Mouse (Mus musculus) ES-Bruce4 (cell line): ENCODE data around the gene Ankrd33. TPM values are rescaled to one million over a fixed set of nuclear protein-coding genes. Genes with fewer than 3 reads are reported as not detected.

Experiments used
- H3K27ac ChIP-seq: 2 replicates; pipeline ENCODE4 v1.5.1; 2012; ENCODE audit warnings: low read length, inconsistent platforms; ENCODE audit not compliant: insufficient read depth
- H3K27me3 ChIP-seq: 2 replicates; pipeline ENCODE4 v1.6.1; 2012; ENCODE audit warnings: mild to moderate bottlenecking, low read length, inconsistent platforms; ENCODE audit not compliant: control insufficient read depth, poor library complexity, insufficient read depth, severe bottlenecking
- H3K36me3 ChIP-seq: 2 replicates; pipeline ENCODE4 v1.6.1; 2012; ENCODE audit warnings: inconsistent platforms, mild to moderate bottlenecking, low read length, moderate library complexity; ENCODE audit not compliant: control insufficient read depth, poor library complexity, insufficient read depth, severe bottlenecking
- H3K4me1 ChIP-seq: one replicate; pipeline ENCODE4 v1.8.1; 2011; ENCODE audit warnings: low read length; ENCODE audit not compliant: control insufficient read depth, insufficient read depth
- H3K4me3 ChIP-seq: 2 replicates; pipeline ENCODE4 v1.5.1; 2011; ENCODE audit warnings: low read depth, mild to moderate bottlenecking, low read length
- H3K9ac ChIP-seq: 2 replicates; pipeline ENCODE4 v1.6.1; 2012; ENCODE audit warnings: low read depth, mild to moderate bottlenecking, inconsistent platforms; ENCODE audit not compliant: poor library complexity, severe bottlenecking
- H3K9me3 ChIP-seq: replicated peaks from 2 replicates; pipeline ENCODE4 v1.6.1; 2012; ENCODE audit warnings: mild to moderate bottlenecking, low read length, inconsistent platforms; ENCODE audit not compliant: control insufficient read depth, poor library complexity, insufficient read depth, severe bottlenecking
- CTCF ChIP-seq: IDR thresholded peaks from one replicate; pipeline ENCODE4 v1.8.1; 2011; ENCODE audit warnings: low read depth, low read length
- EP300 ChIP-seq: IDR thresholded peaks from 2 replicates; pipeline ENCODE4 v1.6.1; 2011; ENCODE audit warnings: low read depth, low read length; ENCODE audit not compliant: insufficient read depth
- POLR2A ChIP-seq: IDR thresholded peaks from one replicate; pipeline ENCODE4 v1.8.1; 2011; ENCODE audit warnings: low read length; ENCODE audit not compliant: insufficient read depth
- polyA plus RNA-seq: library from polyadenylated mRNA; stranded (reverse); fragments of >200 nt; gene quantifications from 2 replicates; pipeline ENCODE4 v1.2.4, GENCODE M21; 2011; ENCODE audit warnings: low read depth; ENCODE audit not compliant: missing spikeins, insufficient read depth, insufficient read length

Gene Ankrd33
- polyA plus RNA-seq, 1 experiment = not detected

DNA sequence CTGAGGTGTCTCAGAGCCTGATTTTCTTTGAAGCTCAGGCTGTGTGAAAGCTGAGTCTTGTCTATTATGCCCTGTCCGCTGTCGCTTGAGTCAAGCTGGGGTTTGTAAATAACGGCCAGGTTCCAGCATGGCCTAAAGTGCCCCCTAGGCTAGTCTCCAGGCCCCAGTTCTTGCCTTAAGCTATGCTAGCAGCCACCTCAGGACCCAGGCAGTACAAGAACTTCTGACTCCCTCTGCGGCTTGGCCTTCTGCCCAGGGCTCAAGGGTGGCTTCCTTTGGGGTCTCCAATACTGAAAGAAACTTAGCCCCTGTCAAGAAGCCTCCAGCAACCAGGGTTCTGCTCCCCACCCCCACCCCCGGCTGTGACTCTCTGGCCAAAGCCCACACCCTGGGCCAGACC, 28.6 kb downstream of the Ankrd33 start:
- no peaks in the 10 kb centered on the region for H3K27me3 ChIP-seq
- H3K4me1 ChIP-seq = peaks cover 11% of the 10 kb centered on the region
- H3K9me3 ChIP-seq = no peaks in the 10 kb centered on the region
- no peak overlapping the region for H3K4me3 ChIP-seq
- H3K9ac ChIP-seq = no peak overlapping the region
- no peak for TF ChIP-seq CTCF
- no peak for TF ChIP-seq POLR2A
- TF ChIP-seq EP300 = no peak
- H3K36me3 ChIP-seq = no peaks in the 10 kb centered on the region
- no peak overlapping the region for H3K27ac ChIP-seq

DNA sequence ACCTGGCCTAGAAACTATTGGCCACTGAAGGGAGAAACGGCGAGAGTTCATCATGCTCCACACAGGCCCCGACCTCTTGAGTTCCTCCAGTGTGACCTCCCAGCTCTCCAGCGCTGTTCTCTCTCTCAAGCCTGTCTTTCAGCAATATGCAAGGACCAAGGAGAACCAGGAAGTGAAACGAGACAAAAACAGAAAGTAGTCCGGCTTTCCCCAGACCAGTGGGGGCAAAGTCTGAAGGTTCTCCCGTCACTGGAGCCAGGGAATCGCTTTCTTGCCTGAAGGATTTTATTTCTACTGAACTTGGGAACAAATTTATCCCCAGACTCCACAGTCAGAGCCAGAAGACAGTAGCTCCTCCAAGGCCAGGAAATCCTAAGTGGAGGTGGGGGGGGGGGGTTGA, 29.2 kb downstream of the Ankrd33 start:
- Histone ChIP-seq H3K36me3 (no peaks in the 10 kb centered on the region), H3K9ac (no peak overlapping the region), H3K4me3 (peak overlapping the region; percentile 20; the same call in 1 of the 2 replicates), H3K27ac (no peak overlapping the region), H3K4me1 (peaks cover 11% of the 10 kb centered on the region), H3K27me3 (no peaks in the 10 kb centered on the region), H3K9me3 (no peaks in the 10 kb centered on the region)
- no peak for TF ChIP-seq EP300
- no peak for TF ChIP-seq POLR2A
- no peak for TF ChIP-seq CTCF

DNA sequence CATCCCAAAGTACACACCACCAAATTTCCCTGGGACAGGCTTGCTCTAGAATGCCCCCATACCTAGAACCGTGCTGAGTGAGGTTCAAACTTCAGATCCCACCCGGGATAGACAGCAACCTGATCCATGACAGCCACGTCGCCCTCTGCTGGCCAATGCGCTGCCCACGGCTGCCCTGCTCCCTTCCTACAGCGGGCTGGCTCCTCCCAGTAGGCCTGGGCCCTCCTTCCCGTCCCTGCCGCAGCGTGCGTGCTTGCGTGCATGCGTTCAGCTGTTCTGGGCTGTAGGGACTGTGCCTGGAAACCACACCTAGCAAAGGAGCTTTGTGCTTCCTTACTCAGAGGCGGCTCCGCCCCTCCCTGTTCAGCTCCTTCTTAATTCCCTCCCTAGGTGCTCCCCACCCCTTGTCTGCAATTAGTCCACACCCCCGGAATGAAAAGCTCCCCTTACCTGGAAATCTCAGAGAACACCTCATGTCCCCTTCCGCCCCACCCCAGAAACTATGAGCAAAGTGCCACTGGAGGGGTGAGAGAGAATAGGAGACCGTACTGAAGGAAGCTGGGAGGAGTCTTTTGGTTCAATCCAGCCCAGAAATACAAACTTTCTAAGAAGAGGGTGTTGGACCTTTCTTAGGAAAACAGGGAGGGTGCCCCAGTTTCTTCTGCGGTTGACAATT, 30.0 kb downstream of the Ankrd33 start:
- TF ChIP-seq CTCF (peak; percentile 99), POLR2A (no peak), EP300 (peak; percentile 87)
- H3K4me3 ChIP-seq = peak overlapping the region; percentile 21
- peak overlapping the region; percentile 14 for H3K27ac ChIP-seq
- H3K27me3 ChIP-seq = no peaks in the 10 kb centered on the region
- H3K4me1 ChIP-seq = peaks cover 11% of the 10 kb centered on the region
- H3K9me3 ChIP-seq = no peaks in the 10 kb centered on the region
- H3K36me3 ChIP-seq = no peaks in the 10 kb centered on the region
- H3K9ac ChIP-seq = no peak overlapping the region

DNA sequence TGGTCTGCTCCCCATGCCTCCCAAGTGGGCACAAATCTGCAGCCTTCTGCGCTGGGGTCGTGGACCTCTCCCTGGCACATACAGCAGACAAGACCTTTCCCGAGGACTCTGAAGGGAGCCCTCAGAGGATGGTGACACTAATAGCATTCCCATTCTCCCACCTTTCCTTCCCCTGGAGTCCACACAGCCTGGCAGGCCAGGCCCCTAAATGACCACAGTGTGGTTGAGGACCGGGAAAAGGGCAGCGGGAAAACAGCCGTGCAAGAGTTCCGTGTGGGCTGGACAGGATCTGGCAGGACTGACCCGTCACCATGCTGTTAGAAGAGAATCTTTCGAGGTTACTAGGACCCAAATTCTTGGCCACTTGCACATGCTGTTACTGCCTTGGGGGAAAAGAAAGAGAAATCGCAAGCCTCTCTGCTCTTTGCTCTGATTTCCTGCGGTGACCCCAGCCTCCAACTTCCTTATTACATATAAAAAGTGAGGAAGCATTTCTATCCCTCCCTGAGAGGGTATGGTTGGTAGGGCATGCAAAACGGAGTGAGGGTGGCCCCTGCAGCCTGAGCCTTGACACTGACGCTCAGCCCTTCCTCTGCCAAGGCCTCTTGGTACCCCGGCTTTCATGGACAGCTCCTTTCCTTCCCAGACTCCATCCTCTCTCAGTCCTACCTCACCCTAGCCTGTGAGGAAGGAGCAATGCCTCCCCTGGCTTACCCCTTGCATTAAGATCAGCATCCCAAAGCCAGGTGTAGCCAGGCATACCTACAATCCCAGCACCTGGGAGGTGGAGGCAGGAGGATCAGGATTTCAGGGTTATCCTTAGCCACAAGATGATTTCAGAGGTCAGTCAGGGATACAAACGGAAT, 30.8 kb downstream of the Ankrd33 start:
- Histone ChIP-seq H3K27me3 (no peaks in the 10 kb centered on the region), H3K9me3 (no peaks in the 10 kb centered on the region), H3K9ac (no peak overlapping the region), H3K4me1 (peaks cover 13% of the 10 kb centered on the region), H3K4me3 (no peak overlapping the region), H3K27ac (peak overlapping the region; percentile 14), H3K36me3 (no peaks in the 10 kb centered on the region)
- no peak for TF ChIP-seq EP300
- TF ChIP-seq CTCF = no peak
- no peak for TF ChIP-seq POLR2A

DNA sequence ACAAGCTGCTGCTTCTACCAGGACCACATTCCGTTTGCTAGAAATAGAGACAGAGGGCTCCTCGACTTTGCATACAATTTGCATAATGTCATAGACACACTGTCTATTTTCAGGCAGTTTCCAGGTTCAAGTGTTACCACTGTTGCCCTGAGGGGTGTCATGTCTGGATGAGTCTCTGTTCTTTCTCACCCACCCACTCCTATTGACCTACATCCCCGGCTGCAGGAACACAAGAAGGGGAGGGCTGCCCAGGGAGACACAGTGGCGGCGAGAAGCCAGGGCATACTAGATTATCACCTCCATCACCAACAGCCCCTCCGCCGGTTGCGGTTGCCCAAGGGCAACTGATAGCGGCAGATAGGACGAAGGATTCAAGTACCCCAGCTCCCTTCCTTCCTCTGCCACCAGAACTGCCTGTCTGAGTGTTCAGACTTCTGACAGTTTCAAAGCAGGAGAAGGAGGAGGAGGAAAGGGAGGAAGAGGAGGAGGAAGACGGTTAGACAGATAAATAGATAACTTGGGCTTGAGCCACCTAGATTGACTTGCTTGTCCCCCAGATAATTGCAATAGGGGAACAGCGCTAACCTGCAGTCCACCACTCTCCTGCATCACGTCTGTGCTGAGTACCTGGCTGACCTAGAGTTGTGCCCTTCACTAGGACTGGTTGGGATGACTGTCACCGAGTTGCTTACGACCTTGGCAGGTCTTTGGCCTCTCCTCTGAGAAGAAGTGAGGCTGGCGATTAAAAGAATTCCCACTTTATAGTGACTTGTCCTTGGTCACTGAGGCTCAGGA, 31.8 kb downstream of the Ankrd33 start:
- Histone ChIP-seq H3K27ac (no peak overlapping the region), H3K27me3 (no peaks in the 10 kb centered on the region), H3K9ac (no peak overlapping the region), H3K36me3 (no peaks in the 10 kb centered on the region), H3K4me1 (peaks cover 13% of the 10 kb centered on the region), H3K4me3 (no peak overlapping the region), H3K9me3 (no peaks in the 10 kb centered on the region)
- no peak for TF ChIP-seq POLR2A
- TF ChIP-seq EP300 = no peak
- TF ChIP-seq CTCF = no peak
